Comparison of ENCODE assay signal across 20 mouse cellular contexts in the genomic region with DNA sequence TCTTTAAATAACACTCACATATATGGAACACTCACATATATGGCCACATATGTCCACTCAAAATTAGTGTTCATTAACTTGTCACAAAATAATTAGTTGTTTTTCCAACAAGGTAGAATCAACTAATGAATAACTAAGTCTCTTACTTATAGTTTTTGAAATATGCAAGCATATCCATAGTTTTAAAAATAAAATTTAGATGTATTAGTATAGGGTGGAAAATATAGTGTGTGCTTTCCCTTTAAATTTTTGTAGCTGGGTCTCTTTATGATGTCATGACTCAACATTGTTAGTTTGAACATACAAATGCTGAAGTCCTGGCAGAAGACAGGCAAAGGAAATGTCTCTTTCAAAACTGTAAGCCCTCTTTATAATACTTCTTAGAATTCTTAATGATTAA. TPM values are rescaled to one million over a fixed set of nuclear protein-coding genes. Genes with fewer than 3 reads are reported as not detected.
DNase-seq lines count a peak whose midpoint lies in the region; TF ChIP-seq lines count a peak whose summit lies in the region.
"Had no signal": no experiment of that assay in that cellular context is flagged by ENCODE, and none has a peak within 500 bp of the region (broad histone marks: within the 10 kb centered on the region; RNA-seq: fewer than 3 reads in every experiment).

Cylc1 (plus strand) TSS at position 301 of the 400 bp plus-strand sequence.

- no peaks in the 10 kb centered on the region for H3K36me3 ChIP-seq in testis, adult 2 months (ENCODE audit: control insufficient read depth, insufficient read depth, low read length)
- H3K36me3 ChIP-seq: G1E had no signal

- TF ChIP-seq CTCF in testis, adult 2 months (IDR thresholded peaks at IDR 0.05; ENCODE audit: control insufficient read depth, insufficient read depth, insufficient replicate concordance, low read depth, low read length): no peak

- H3K4me3 ChIP-seq in testis, adult 2 months (ENCODE audit: control insufficient read depth, low read depth, low read length): peak within 1 kb of the TSS; percentile 62

- TF ChIP-seq POLR2A in testis, adult 2 months (IDR thresholded peaks at IDR 0.05; ENCODE audit: control insufficient read depth, low read depth, low read length): no peak

- DNase-seq in testis, postnatal 10 days (ENCODE audit: low spot score): no peak
- DNase-seq: adrenal gland, adult 2 months; adrenal gland, adult 8-10 months; adrenal gland, postnatal 10 days; adrenal gland, postnatal 14 days; adrenal gland, postnatal 25 days; adrenal gland, postnatal 36 days; B cell, adult 2 months; cerebellum, adult 11 months; cerebellum, adult 11-12 months; cerebellum, adult 18-20 months; cerebellum, adult 2 months had no signal

- no peaks in the 10 kb centered on the region for H3K27me3 ChIP-seq in testis, adult 2 months (ENCODE audit: control insufficient read depth, insufficient read depth, low read length)
- H3K27me3 ChIP-seq: CH12.LX, Patski had no signal

- H3K27ac ChIP-seq in testis, adult 2 months (ENCODE audit: control insufficient read depth, insufficient read depth, low read depth, low read length): no peak within 1 kb of the TSS

- H3K4me1 ChIP-seq in testis, adult 2 months (ENCODE audit: control insufficient read depth, insufficient read depth, low read length): no peaks in the 10 kb centered on the region

RNA-seq across cellular contexts. Expression of gene Cylc1, which starts in this region (rescaled TPM):
- 1.6 and 2.7 TPM in 2 replicates for polyA plus RNA-seq in testis, adult 2 months (2012; rRNA removed)
- polyA plus RNA-seq: activated CD4-positive, CD25-positive, alpha-beta regulatory T cell, adult 4 months; adrenal gland, adult 2 months; brain, embryonic 14.5 days; C2C12; CD4-positive, CD25-positive, alpha-beta regulatory T cell, adult 4 months; cerebellum, adult 2 months; Patski had no signal
